Mouse (Mus musculus) cerebellum, adult 2 months (tissue): Measurements from ENCODE around the gene Ube2v1.

Source experiments
- CTCF ChIP-seq: fragments of 200-500 bp; IDR thresholded peaks from 2 replicates; pipeline ENCODE4 v1.5.1; 2011; ENCODE audit warnings: low read depth, mild to moderate bottlenecking, control low read depth, low read length, moderate library complexity, borderline replicate concordance; ENCODE audit not compliant: insufficient read depth
- POLR2A ChIP-seq: fragments of 200-500 bp; IDR thresholded peaks from 2 replicates; pipeline ENCODE4 v1.6.1; 2011; ENCODE audit warnings: low read length, control low read depth, borderline replicate concordance; ENCODE audit not compliant: insufficient read depth

GRCm38 (mm10) chr2:167563703-167564102, 68.2 kb downstream of the Ube2v1 start:
- no peak for TF ChIP-seq CTCF
- TF ChIP-seq POLR2A: no peak
